Mouse (Mus musculus): ENCODE results near the gene Dlk2.

GRCm38 (mm10) chr17:46297028-46297363 is 225 bp upstream of the Dlk2 start:
- TF ChIP-seq CTCF (IDR thresholded peaks at IDR 0.05; ENCODE audit: extremely low read depth, insufficient read depth, insufficient read length, insufficient replicate concordance) (no peak), POLR2A (IDR thresholded peaks at IDR 0.05; ENCODE audit: low read depth, low read length) (no peak)
